Mouse (Mus musculus): ENCODE results near the gene Fez2.

- no peak for TF ChIP-seq POLR2A (IDR thresholded peaks at IDR 0.05; ENCODE audit: insufficient read depth, low read length)
- no peak for TF ChIP-seq CTCF (IDR thresholded peaks at IDR 0.05; ENCODE audit: low read depth, low read length)
Observed at GRCm38 (mm10) chr17:78403229-78403628, 14.7 kb downstream of the Fez2 start.
